Mouse (Mus musculus) heart, adult 2 months (tissue): ENCODE measurements at regions not wholly inside any gene's neighbourhood (a gene's known extent, or its start where the extent isn't known, plus 50 kb on each side); places are given as distances from the start of the nearest gene placed in this dataset.

ENCODE experiments used
- DNase-seq, 2 experiments: peaks; one replicate each; pipeline ENCODE4 v3.0.0; 2021
- H3K27ac ChIP-seq: fragments of 200-600 bp; 2 replicates; pipeline ENCODE4 v1.8.1; 2022
- H3K27me3 ChIP-seq: fragments of 200-500 bp; 2 replicates; pipeline ENCODE4 v1.6.1; 2012; ENCODE audit warnings: mild to moderate bottlenecking, low read length, inconsistent platforms, mixed read lengths; ENCODE audit not compliant: control insufficient read depth, insufficient read depth
- H3K36me3 ChIP-seq: fragments of 200-500 bp; 2 replicates; pipeline ENCODE4 v1.6.1; 2012; ENCODE audit warnings: low read length, inconsistent platforms; ENCODE audit not compliant: control insufficient read depth, insufficient read depth
- H3K4me1 ChIP-seq: fragments of 200-500 bp; 2 replicates; pipeline ENCODE4 v1.6.1; 2011; ENCODE audit warnings: low read length; ENCODE audit not compliant: control insufficient read depth, insufficient read depth
- H3K4me3 ChIP-seq: fragments of 200-600 bp; 2 replicates; pipeline ENCODE4 v1.8.1; 2022
- H3K79me2 ChIP-seq: fragments of 200-500 bp; replicated peaks from 2 replicates; pipeline ENCODE4 v1.6.1; 2012; ENCODE audit warnings: mild to moderate bottlenecking, inconsistent platforms, low read length, moderate library complexity, mixed read lengths; ENCODE audit not compliant: control insufficient read depth, insufficient read depth
- H3K9ac ChIP-seq: fragments of 200-500 bp; 2 replicates; pipeline ENCODE4 v1.6.1; 2012; ENCODE audit warnings: low read depth, mild to moderate bottlenecking, control low read depth, inconsistent platforms, low read length, mixed read lengths
- CTCF ChIP-seq: fragments of 200-600 bp; IDR thresholded peaks from 2 replicates; pipeline ENCODE4 v1.8.1; 2022; ENCODE audit warnings: antibody characterized with exemption, mild to moderate bottlenecking, moderate library complexity
- EP300 ChIP-seq: fragments of 200-500 bp; IDR thresholded peaks from 2 replicates; pipeline ENCODE4 v1.6.1; 2011; ENCODE audit warnings: low read depth, low read length, control low read depth; ENCODE audit not compliant: insufficient read depth
- POLR2A ChIP-seq: fragments of 200-500 bp; IDR thresholded peaks from 2 replicates; pipeline ENCODE4 v1.6.1; 2011; ENCODE audit warnings: mild to moderate bottlenecking, low read depth, low read length, control low read depth; ENCODE audit not compliant: insufficient read depth
- WGBS: fragments of 180-500 bp; shearing (Covaris S2); methylation state at CpG from one replicate; pipeline ENCODE4 v1.1.7; 2018; 5-methylcytosine and 5-hydroxymethylcytosine counted together
- intact Hi-C: fragments of 180-260 bp; cut with DNase I; formaldehyde crosslinking; loops from one replicate; pipeline ENCODE4 v1.15.1; 2025

- H3K4me3 ChIP-seq = no peak overlapping the region
- intact Hi-C loops = no loop called here
- no peaks in the 10 kb centered on the region for H3K27me3 ChIP-seq
- no peak for TF ChIP-seq CTCF
- TF ChIP-seq EP300 = no peak
- TF ChIP-seq POLR2A = no peak
- no peak for DNase-seq
- peaks cover 3% of the 10 kb centered on the region for H3K36me3 ChIP-seq
- no peak overlapping the region for H3K9ac ChIP-seq
- H3K4me1 ChIP-seq = no peaks in the 10 kb centered on the region
- no peak overlapping the region for H3K27ac ChIP-seq
- H3K79me2 ChIP-seq = no peaks in the 10 kb centered on the region
- 89% methylated on average over 5 of the region's 5 CpGs for WGBS
Measured at GRCm38 (mm10) chr6:31066861-31067260, 108.0 kb upstream of the Klf14 start.

- Histone ChIP-seq H3K27me3 (no peaks in the 10 kb centered on the region), H3K4me3 (no peak overlapping the region), H3K4me1 (no peaks in the 10 kb centered on the region), H3K9ac (no peak overlapping the region), H3K79me2 (no peaks in the 10 kb centered on the region), H3K36me3 (no peaks in the 10 kb centered on the region), H3K27ac (no peak overlapping the region)
- TF ChIP-seq CTCF = no peak
- TF ChIP-seq EP300 = no peak
- TF ChIP-seq POLR2A = no peak
- 91% methylated on average over 7 of the region's 7 CpGs for WGBS
- no peak for DNase-seq
- intact Hi-C loops = no loop called here
Measured at GRCm38 (mm10) chr6:31067453-31067852, 108.6 kb upstream of the Klf14 start.

- intact Hi-C loops = no loop called here
- no peaks in the 10 kb centered on the region for H3K36me3 ChIP-seq
Measured at GRCm38 (mm10) chr6:31069243-31069642, 110.4 kb upstream of the Klf14 start.

GRCm38 (mm10) chr6:31070537-31070936, 111.7 kb upstream of the Klf14 start:
- WGBS = 80% methylated on average over 6 of the region's 6 CpGs
- no peak overlapping the region for H3K4me3 ChIP-seq
- H3K27ac ChIP-seq = no peak overlapping the region
- H3K9ac ChIP-seq = no peak overlapping the region
- H3K27me3 ChIP-seq = no peaks in the 10 kb centered on the region
- no peak for DNase-seq
- H3K4me1 ChIP-seq = peaks cover 3% of the 10 kb centered on the region
- TF ChIP-seq EP300 (no peak), POLR2A (no peak), CTCF (no peak)
- intact Hi-C loops = loop anchor here (10.0 kb wide), 1 partner anchor 244 kb away; no protein-coding TSS in a partner anchor
- 0 out of 2 replicates have a peak, but pooled peaks cover 1% of the 10 kb centered on the region for H3K79me2 ChIP-seq
- H3K36me3 ChIP-seq = no peaks in the 10 kb centered on the region; the same call in 1 of the 2 replicates

More at GRCm38 (mm10) chr6:31069243-31069642, 110.4 kb upstream of the Klf14 start:
- no peaks in the 10 kb centered on the region for H3K27me3 ChIP-seq
- DNase-seq = no peak
- H3K9ac ChIP-seq = no peak overlapping the region
- H3K27ac ChIP-seq = no peak overlapping the region
- H3K4me1 ChIP-seq = peaks cover 3% of the 10 kb centered on the region; the same call in 1 of the 2 replicates
- H3K4me3 ChIP-seq = no peak overlapping the region
- 0 out of 2 replicates have a peak, but pooled peaks cover 1% of the 10 kb centered on the region for H3K79me2 ChIP-seq
- TF ChIP-seq POLR2A (no peak), CTCF (no peak), EP300 (no peak)
- WGBS = 89% methylated on average over 13 of the region's 13 CpGs

- WGBS = 79% methylated on average over 9 of the region's 9 CpGs
- TF ChIP-seq CTCF (no peak), POLR2A (no peak), EP300 (no peak)
- Histone ChIP-seq H3K27ac (no peak overlapping the region), H3K4me3 (no peak overlapping the region), H3K79me2 (0 out of 2 replicates have a peak, but pooled peaks cover 1% of the 10 kb centered on the region), H3K4me1 (peaks cover 6% of the 10 kb centered on the region), H3K36me3 (no peaks in the 10 kb centered on the region; the same call in 1 of the 2 replicates), H3K27me3 (no peaks in the 10 kb centered on the region), H3K9ac (no peak overlapping the region)
- no peak for DNase-seq
- intact Hi-C loops = loop anchor here (10.0 kb wide), 1 partner anchor 244 kb away; no protein-coding TSS in a partner anchor
Measured at GRCm38 (mm10) chr6:31070966-31071365, 112.1 kb upstream of the Klf14 start.

- no peaks in the 10 kb centered on the region for H3K27me3 ChIP-seq
- H3K36me3 ChIP-seq = peaks cover 5% of the 10 kb centered on the region
- H3K4me1 ChIP-seq = peaks cover 12% of the 10 kb centered on the region
- 88% methylated on average over 7 of the region's 7 CpGs for WGBS
- DNase-seq = no peak
- H3K27ac ChIP-seq = no peak overlapping the region
- H3K9ac ChIP-seq = no peak overlapping the region
- 0 out of 2 replicates have a peak, but pooled peaks cover 1% of the 10 kb centered on the region for H3K79me2 ChIP-seq
- intact Hi-C loops = loop anchor here (10.0 kb wide), 1 partner anchor 243 kb away; no protein-coding TSS in a partner anchor
- H3K4me3 ChIP-seq = no peak overlapping the region
- no peak for TF ChIP-seq CTCF
Measured at GRCm38 (mm10) chr6:31072072-31072471, 113.2 kb upstream of the Klf14 start.
